Mouse (Mus musculus): ENCODE measurements at regions not wholly inside any gene's neighbourhood (a gene's known extent, or its start where the extent isn't known, plus 50 kb on each side); places are given as distances from the start of the nearest gene placed in this dataset.

GRCm38 (mm10) chr14:64511300-64511699, 407.2 kb downstream of the Prss52 start:
- in situ Hi-C loops (cut with MboI, MseI): no loop called here

- in situ Hi-C loops (cut with MboI, MseI): no loop called here
Measured at GRCm38 (mm10) chr14:64512726-64513125, 408.6 kb downstream of the Prss52 start.

GRCm38 (mm10) chr14:64517584-64518195, 413.6 kb downstream of the Prss52 start:
- in situ Hi-C loops (cut with MboI, MseI): loop anchor here (5.0 kb wide), 1 partner anchor 45 kb away; no protein-coding TSS in a partner anchor

GRCm38 (mm10) chr14:64524641-64525040, 420.6 kb downstream of the Prss52 start:
- in situ Hi-C loops (cut with MboI, MseI): no loop called here

- in situ Hi-C loops (cut with MboI, MseI): no loop called here
Measured at GRCm38 (mm10) chr14:64525302-64526078, 421.4 kb downstream of the Prss52 start.

- in situ Hi-C loops (cut with MboI, MseI): loop anchor here (5.0 kb wide), 1 partner anchor 37 kb away; no protein-coding TSS in a partner anchor
Measured at GRCm38 (mm10) chr14:64530541-64530940, 426.5 kb downstream of the Prss52 start.

- in situ Hi-C loops (cut with MboI, MseI): loop anchor here (5.0 kb wide), 1 partner anchor 36 kb away; no protein-coding TSS in a partner anchor
Measured at GRCm38 (mm10) chr14:64531221-64531949, 427.3 kb downstream of the Prss52 start.

- in situ Hi-C loops (cut with MboI, MseI): loop anchor here (5.0 kb wide), 1 partner anchor 35 kb away; no protein-coding TSS in a partner anchor
Measured at GRCm38 (mm10) chr14:64532351-64532750, 428.3 kb downstream of the Prss52 start.

- in situ Hi-C loops (cut with MboI, MseI): loop anchor here (5.0 kb wide), 1 partner anchor 34 kb away; no protein-coding TSS in a partner anchor
Measured at GRCm38 (mm10) chr14:64533591-64534151, 429.6 kb downstream of the Prss52 start.

- in situ Hi-C loops (cut with MboI, MseI): loop anchor here (5.0 kb wide), 1 partner anchor 33 kb away; no protein-coding TSS in a partner anchor
Measured at GRCm38 (mm10) chr14:64534194-64534593, 430.1 kb downstream of the Prss52 start.

- in situ Hi-C loops (cut with MboI, MseI): no loop called here
Measured at GRCm38 (mm10) chr14:64539436-64539835, 435.4 kb downstream of the Prss52 start.

GRCm38 (mm10) chr14:64545056-64545455, 441.0 kb downstream of the Prss52 start:
- in situ Hi-C loops (cut with MboI, MseI): no loop called here

GRCm38 (mm10) chr14:64546787-64547186, 442.7 kb downstream of the Prss52 start:
- in situ Hi-C loops (cut with MboI, MseI): no loop called here

GRCm38 (mm10) chr14:64552951-64553350, 448.9 kb downstream of the Prss52 start:
- in situ Hi-C loops (cut with MboI, MseI): no loop called here

- in situ Hi-C loops (cut with MboI, MseI): no loop called here
Measured at GRCm38 (mm10) chr14:64556042-64556441, 452.0 kb downstream of the Prss52 start.

GRCm38 (mm10) chr14:64557453-64557852, 453.4 kb downstream of the Prss52 start:
- in situ Hi-C loops (cut with MboI, MseI): no loop called here

- in situ Hi-C loops (cut with MboI, MseI): loop anchor here (5.0 kb wide), 2 partner anchors 36 to 96 kb away; no protein-coding TSS in a partner anchor
Measured at GRCm38 (mm10) chr14:64568689-64569088, 464.6 kb downstream of the Prss52 start.

- in situ Hi-C loops (cut with MboI, MseI): no loop called here
Measured at GRCm38 (mm10) chr14:64570951-64571350, 466.9 kb downstream of the Prss52 start.

GRCm38 (mm10) chr14:64572756-64573155, 468.7 kb downstream of the Prss52 start:
- in situ Hi-C loops (cut with MboI, MseI): no loop called here

- in situ Hi-C loops (cut with MboI, MseI): no loop called here
Measured at GRCm38 (mm10) chr14:64573773-64574172, 469.7 kb downstream of the Prss52 start.

GRCm38 (mm10) chr14:64574277-64574676, 470.2 kb downstream of the Prss52 start:
- in situ Hi-C loops (cut with MboI, MseI): no loop called here

- in situ Hi-C loops (cut with MboI, MseI): no loop called here
Measured at GRCm38 (mm10) chr14:64574773-64575172, 470.7 kb downstream of the Prss52 start.
